ENCODE assay signal across 22 mouse cellular contexts in the genomic region with DNA sequence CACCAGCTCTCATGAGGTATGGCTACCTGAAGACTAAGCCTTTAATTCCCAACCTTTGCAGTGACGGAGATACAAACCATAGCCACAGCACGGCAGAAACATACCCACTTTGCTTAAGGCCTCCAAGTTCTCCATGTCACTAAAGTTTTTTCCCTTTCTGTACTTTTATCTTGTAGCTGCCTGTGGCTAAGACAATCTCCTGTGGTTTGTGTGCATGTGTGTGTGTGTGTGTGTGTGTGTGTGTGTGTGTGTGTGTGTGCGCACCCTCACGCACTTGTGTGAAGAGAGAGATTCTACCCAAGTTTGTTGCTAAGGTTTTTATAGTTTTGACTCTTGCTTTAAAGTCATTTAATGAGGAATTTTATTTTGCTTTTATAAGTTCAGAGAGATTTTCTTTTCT. TPM values are rescaled to one million over a fixed set of nuclear protein-coding genes. Genes with fewer than 3 reads are reported as not detected.
DNase-seq lines count a peak whose midpoint lies in the region; ATAC-seq and TF ChIP-seq lines count a peak whose summit lies in the region.
"Had no signal": no experiment of that assay in that cellular context is flagged by ENCODE, and none has a peak within 500 bp of the region (broad histone marks: within the 10 kb centered on the region; RNA-seq: fewer than 3 reads in every experiment).

No protein-coding gene starts in this region.

- TF ChIP-seq CTCF in MEL (IDR thresholded peaks at IDR 0.05 in 2 of 3, conservative IDR thresholded peaks at IDR 0.05 in 1 of 3; ENCODE audit: control insufficient read depth in 1 of 3, insufficient read depth in 1 of 3, low read depth in 2 of 3, low read length in 3 of 3, poor library complexity in 1 of 3, severe bottlenecking in 1 of 3), result no peak
- no peak for TF ChIP-seq CTCF in hindbrain, postnatal 0 days (IDR thresholded peaks at IDR 0.05; ENCODE audit: low read depth)

- DNase-seq in midbrain, embryonic 11.5 days (ENCODE audit: low spot score, missing footprints), result peak; percentile 19
- peak; percentile 54 for DNase-seq in MEL (ENCODE audit: low read depth, low spot score)
- no peak for DNase-seq in hindbrain, postnatal 0 days (ENCODE audit: low spot score)
- DNase-seq in testis, postnatal 14 days (ENCODE audit: low spot score), result no peak
- DNase-seq: adrenal gland, adult 2 months; adrenal gland, adult 8-10 months; adrenal gland, postnatal 10 days; adrenal gland, postnatal 14 days; adrenal gland, postnatal 25 days; adrenal gland, postnatal 36 days; B cell, adult 2 months; cerebellum, adult 11 months; cerebellum, adult 11-12 months; cerebellum, adult 18-20 months; cerebellum, adult 2 months had no signal

- peak; percentile 54 to 64; a peak in 3 of 4 replicates for TF ChIP-seq EP300 in MEL (IDR thresholded peaks at IDR 0.05; ENCODE audit: low read depth in 1 of 2, low read length in 2 of 2)

- no peaks in the 10 kb centered on the region for H3K36me3 ChIP-seq in midbrain, embryonic 11.5 days (ENCODE audit: control insufficient read depth, insufficient read depth, low read length)
- H3K36me3 ChIP-seq in midbrain, embryonic 16.5 days (ENCODE audit: control insufficient read depth, insufficient read depth, low read length), result no peaks in the 10 kb centered on the region
- peaks cover 0 to 20% of the 10 kb centered on the region in 2 experiments; a peak in 2 of 4 replicates for H3K36me3 ChIP-seq in MEL (ENCODE audit: control insufficient read depth in 1 of 2, insufficient read depth in 2 of 2, low read length in 2 of 2)
- H3K36me3 ChIP-seq in hindbrain, postnatal 0 days (ENCODE audit: insufficient read depth, low read length), result no peaks in the 10 kb centered on the region
- H3K36me3 ChIP-seq: G1E had no signal

- no peak overlapping the region for H3K4me2 ChIP-seq in midbrain, embryonic 11.5 days
- H3K4me2 ChIP-seq in midbrain, embryonic 16.5 days (ENCODE audit: low read length), result no peak overlapping the region
- H3K4me2 ChIP-seq in hindbrain, postnatal 0 days (ENCODE audit: low read depth, low read length), result no peak overlapping the region

- peaks cover 3% of the 10 kb centered on the region; the same call in 1 of the 2 replicates for H3K4me1 ChIP-seq in midbrain, embryonic 11.5 days (ENCODE audit: control insufficient read depth, insufficient read depth, low read length)
- peaks cover 4% of the 10 kb centered on the region for H3K4me1 ChIP-seq in midbrain, embryonic 16.5 days (ENCODE audit: control insufficient read depth, insufficient read depth, low read length)
- peaks cover 9 to 17% of the 10 kb centered on the region in 2 experiments for H3K4me1 ChIP-seq in MEL (ENCODE audit: control insufficient read depth in 1 of 2, insufficient read depth in 2 of 2, low read length in 2 of 2)
- 0 out of 2 replicates have a peak, but pooled peaks cover 5% of the 10 kb centered on the region for H3K4me1 ChIP-seq in hindbrain, postnatal 0 days (ENCODE audit: insufficient read depth, low read length)

- no peaks in the 10 kb centered on the region for H3K9me3 ChIP-seq in midbrain, embryonic 11.5 days (ENCODE audit: control insufficient read depth, low read length)
- H3K9me3 ChIP-seq in midbrain, embryonic 16.5 days (replicated peaks; ENCODE audit: control insufficient read depth, low read length, poor library complexity, severe bottlenecking), result no peaks in the 10 kb centered on the region
- no peaks in the 10 kb centered on the region for H3K9me3 ChIP-seq in MEL (replicated peaks; ENCODE audit: insufficient read depth, low read length)
- H3K9me3 ChIP-seq in hindbrain, postnatal 0 days (ENCODE audit: low read length), result no peaks in the 10 kb centered on the region
- H3K9me3 ChIP-seq: G1E had no signal

- H3K27me3 ChIP-seq in midbrain, embryonic 11.5 days (ENCODE audit: control insufficient read depth, insufficient read depth, low read length), result no peaks in the 10 kb centered on the region
- no peaks in the 10 kb centered on the region for H3K27me3 ChIP-seq in midbrain, embryonic 16.5 days (ENCODE audit: control insufficient read depth, insufficient read depth, low read depth, low read length)
- H3K27me3 ChIP-seq in MEL (ENCODE audit: control insufficient read depth in 1 of 2, insufficient read depth in 2 of 2, low read length in 2 of 2), result no peaks in the 10 kb centered on the region
- H3K27me3 ChIP-seq in hindbrain, postnatal 0 days (ENCODE audit: insufficient read depth, low read length), result no peaks in the 10 kb centered on the region
- H3K27me3 ChIP-seq: CH12.LX, Patski had no signal

- no peak for TF ChIP-seq RAD21 in MEL (IDR thresholded peaks at IDR 0.05; ENCODE audit: low read depth, low read length)

- H3K79me2 ChIP-seq in MEL (ENCODE audit: control insufficient read depth, insufficient read depth, low read length, poor library complexity), result peaks cover 2% of the 10 kb centered on the region; the same call in 1 of the 2 replicates

- no peak overlapping the region for H3K27ac ChIP-seq in midbrain, embryonic 11.5 days (ENCODE audit: low read depth, low read length)
- H3K27ac ChIP-seq in midbrain, embryonic 16.5 days (ENCODE audit: low read length), result no peak overlapping the region
- H3K27ac ChIP-seq in MEL (ENCODE audit: control insufficient read depth, low read depth, low read length), result no peak overlapping the region
- H3K27ac ChIP-seq in hindbrain, postnatal 0 days, result no peak overlapping the region

- H3K4me3 ChIP-seq in midbrain, embryonic 11.5 days (ENCODE audit: low read depth, low read length), result no peak overlapping the region
- H3K4me3 ChIP-seq in midbrain, embryonic 16.5 days (ENCODE audit: low read depth, low read length), result no peak overlapping the region
- H3K4me3 ChIP-seq in MEL (ENCODE audit: control insufficient read depth in 1 of 2, insufficient read depth in 1 of 2, low read depth in 2 of 2, low read length in 2 of 2), result no peak overlapping the region
- no peak overlapping the region for H3K4me3 ChIP-seq in hindbrain, postnatal 0 days (ENCODE audit: low read length)

- ATAC-seq in midbrain, embryonic 11.5 days (ENCODE audit: low FRiP score), result no peak
- no peak for ATAC-seq in midbrain, embryonic 16.5 days
- ATAC-seq in megakaryocyte progenitor cell, adult 5-6 weeks (replicated peaks; ENCODE audit: poor library complexity), result 0 out of 2 replicates have a peak, but pooled peaks have one; percentile 17
- no peak for ATAC-seq in hindbrain, postnatal 0 days
- ATAC-seq: activated CD4-positive, CD25-positive, alpha-beta regulatory T cell, adult 4 months; CD4-positive, CD25-positive, alpha-beta regulatory T cell, adult 4 months; Patski had no signal

- 97% methylated on average over 4 of the region's 4 CpGs for WGBS in midbrain, embryonic 11.5 days
- 90% methylated on average over 4 of the region's 4 CpGs for WGBS in midbrain, embryonic 16.5 days
- 98% methylated on average over 4 of the region's 4 CpGs for WGBS in hindbrain, postnatal 0 days

- no peak for TF ChIP-seq POLR2A in MEL (IDR thresholded peaks at IDR 0.05; ENCODE audit: control insufficient read depth in 1 of 2, insufficient read depth in 1 of 2, low read depth in 1 of 2, low read length in 2 of 2, poor library complexity in 1 of 2)

- H3K9ac ChIP-seq in midbrain, embryonic 11.5 days (ENCODE audit: low read length), result no peak overlapping the region
- no peak overlapping the region for H3K9ac ChIP-seq in midbrain, embryonic 16.5 days (ENCODE audit: low read depth, low read length)
- H3K9ac ChIP-seq in MEL (ENCODE audit: control insufficient read depth, low read depth, low read length, poor library complexity, severe bottlenecking), result no peak overlapping the region
- H3K9ac ChIP-seq in hindbrain, postnatal 0 days (replicated peaks; ENCODE audit: low read length), result no peak overlapping the region

TF ChIP-seq in MEL, 35 proteins besides CTCF, POLR2A, EP300 and RAD21 (continues in another document):
- TF ChIP-seq RCOR1 (IDR thresholded peaks at IDR 0.05; ENCODE audit: low read depth, low read length) (peak; percentile 77; the same call in 1 of the 2 replicates), TAL1 (IDR thresholded peaks at IDR 0.05; ENCODE audit: low read length) (no peak), USF2 (IDR thresholded peaks at IDR 0.05; ENCODE audit: borderline replicate concordance in 1 of 2, insufficient read depth in 1 of 2, low read depth in 1 of 2, low read length in 2 of 2) (no peak), SIN3A (IDR thresholded peaks at IDR 0.05; ENCODE audit: low read length) (0 out of 2 replicates have a peak, but pooled peaks have one; percentile 44), MAX (IDR thresholded peaks at IDR 0.05; ENCODE audit: low read length) (no peak), JUND (IDR thresholded peaks at IDR 0.05; ENCODE audit: low read depth, low read length) (no peak), TCF12 (IDR thresholded peaks at IDR 0.05; ENCODE audit: low read depth, low read length) (0 out of 2 replicates have a peak, but pooled peaks have one; percentile 43), ETS1 (IDR thresholded peaks at IDR 0.05; ENCODE audit: low read depth, low read length) (0 out of 2 replicates have a peak, but pooled peaks have one; percentile 46), UBTF (IDR thresholded peaks at IDR 0.05; ENCODE audit: borderline replicate concordance, insufficient read depth, low read depth, low read length) (no peak), MAZ (IDR thresholded peaks at IDR 0.05; ENCODE audit: low read depth, low read length) (no peak)

RNA-seq across cellular contexts. Expression of gene Map2k5, which starts 5.1 kb away (rescaled TPM):
- 36.9 and 37.8 TPM in 2 replicates for polyA plus RNA-seq in midbrain, embryonic 11.5 days (2014; fragmentation: Nextera tagmentation; extraction: Ambion mirVana)
- 31.2 and 33.2 TPM in 2 replicates for polyA plus RNA-seq in midbrain, embryonic 16.5 days (2015; fragmentation: Nextera tagmentation; extraction: Ambion mirVana)
- 8.7 and 9.6 TPM in 2 replicates for total RNA-seq in MEL (2012; rRNA removed)
- polyA plus RNA-seq in MEL (2012; ENCODE audit: insufficient read depth in 1 of 2, insufficient read length in 2 of 2, low read depth in 1 of 2, low replicate concordance in 2 of 2, missing spikeins in 1 of 2), result 10 to 100 TPM in 1 of 2 experiments, not detected in 1; 29.1 TPM
- 26.5 and 27.1 TPM in 2 replicates for total RNA-seq in megakaryocyte progenitor cell, adult 5-6 weeks (2015)
- total RNA-seq in megakaryocyte progenitor cell, adult 5-6 weeks (2017), result 15.7 and 23.4 TPM in 2 replicates
- total RNA-seq in hindbrain, postnatal 0 days (2014; rRNA removed), result 19.6 and 22.4 TPM in 2 replicates
- 31.2 and 33.1 TPM in 2 replicates for polyA plus RNA-seq in hindbrain, postnatal 0 days (2015; fragmentation: Nextera tagmentation; extraction: Ambion mirVana)

RNA-seq across cellular contexts. Expression of gene 2300009A05Rik, which starts 16.3 kb away (rescaled TPM):
- 43.2 and 46.5 TPM in 2 replicates for polyA plus RNA-seq in midbrain, embryonic 11.5 days (2014; fragmentation: Nextera tagmentation; extraction: Ambion mirVana)
- 60.2 and 61.7 TPM in 2 replicates for polyA plus RNA-seq in midbrain, embryonic 16.5 days (2015; fragmentation: Nextera tagmentation; extraction: Ambion mirVana)
- total RNA-seq in MEL (2012; rRNA removed), result 24.0 and 25.5 TPM in 2 replicates
- 10 to 100 TPM in 1 of 2 experiments, not detected in 1; 30.6 TPM for polyA plus RNA-seq in MEL (2012; ENCODE audit: insufficient read depth in 1 of 2, insufficient read length in 2 of 2, low read depth in 1 of 2, low replicate concordance in 2 of 2, missing spikeins in 1 of 2)
- total RNA-seq in megakaryocyte progenitor cell, adult 5-6 weeks (2015), result 17.9 and 21.9 TPM in 2 replicates
- total RNA-seq in megakaryocyte progenitor cell, adult 5-6 weeks (2017), result 2.9 and 6.9 TPM in 2 replicates
- total RNA-seq in hindbrain, postnatal 0 days (2014; rRNA removed), result 44.4 and 52.2 TPM in 2 replicates
- polyA plus RNA-seq in hindbrain, postnatal 0 days (2015; fragmentation: Nextera tagmentation; extraction: Ambion mirVana), result 89.7 and 94.7 TPM in 2 replicates

Comparison
In these comparisons a context has a peak if more than half of its experiments do, and no peak if none do; other contexts are left out.
1. DNase-seq: peak in midbrain, embryonic 11.5 days (single experiment) and MEL (single experiment); none in hindbrain, postnatal 0 days (single experiment) and testis, postnatal 14 days (single experiment).